Mouse (Mus musculus) heart, postnatal 0 days (tissue): ENCODE data around the gene Fank1. TPM values are rescaled to one million over a fixed set of nuclear protein-coding genes. Genes with fewer than 3 reads are reported as not detected.

ENCODE experiments used
- ATAC-seq: fragments of 200-750 bp; cut with Nextera tagmentation; 2 replicates; pipeline ENCODE4 v1.8.0; 2017; ENCODE audit warnings: low read depth, moderate number of reproducible peaks, moderate library complexity; ENCODE audit not compliant: insufficient read depth
- DNase-seq: peaks from one replicate; pipeline ENCODE4 v3.0.0-alpha.2; 2016; ENCODE audit warnings: low spot score
- H3K27ac ChIP-seq: fragments of 300-500 bp; sonication (generic); 2 replicates; pipeline ENCODE4 v1.5.1; 2014; ENCODE audit warnings: low read depth, mild to moderate bottlenecking
- H3K27me3 ChIP-seq: fragments of 300-500 bp; sonication (generic); 2 replicates; pipeline ENCODE4 v1.6.1; 2014; ENCODE audit warnings: low read length, mixed read lengths; ENCODE audit not compliant: control insufficient read depth, insufficient read depth
- H3K36me3 ChIP-seq: fragments of 300-500 bp; sonication (generic); replicated peaks from 2 replicates; pipeline ENCODE4 v1.6.1; 2014; ENCODE audit warnings: low read length, mixed read lengths; ENCODE audit not compliant: control insufficient read depth, insufficient read depth
- H3K4me1 ChIP-seq: fragments of 300-500 bp; sonication (generic); 2 replicates; pipeline ENCODE4 v1.6.1; 2014; ENCODE audit warnings: antibody characterized with exemption; ENCODE audit not compliant: control insufficient read depth, insufficient read depth
- H3K4me2 ChIP-seq: fragments of 300-500 bp; sonication (generic); 2 replicates; pipeline ENCODE4 v1.6.1; 2014; ENCODE audit warnings: low read depth, mild to moderate bottlenecking, low read length, moderate library complexity
- H3K4me3 ChIP-seq: fragments of 300-500 bp; sonication (generic); 2 replicates; pipeline ENCODE4 v1.5.1; 2014; ENCODE audit warnings: low read depth, low read length
- H3K9ac ChIP-seq: fragments of 300-500 bp; sonication (generic); replicated peaks from 2 replicates; pipeline ENCODE4 v1.6.1; 2014; ENCODE audit warnings: low read depth, low read length, mixed read lengths
- H3K9me3 ChIP-seq: fragments of 300-500 bp; sonication (generic); replicated peaks from 2 replicates; pipeline ENCODE4 v1.6.1; 2016; ENCODE audit warnings: low read length; ENCODE audit not compliant: control insufficient read depth
- CTCF ChIP-seq: IDR thresholded peaks from 2 replicates; pipeline ENCODE4 v1.5.1; 2016; ENCODE audit warnings: antibody characterized with exemption, control low read depth, low read depth
- EP300 ChIP-seq: IDR thresholded peaks from 2 replicates; pipeline ENCODE4 v1.6.1; 2016; ENCODE audit warnings: antibody characterized with exemption, low read depth
- WGBS: fragments of 180-500 bp; shearing (Covaris S2); extraction: QIAGEN DNeasy Blood & Tissue Kit; methylation state at CpG from one replicate; pipeline ENCODE4 v1.1.7; 2014; 5-methylcytosine and 5-hydroxymethylcytosine counted together
- polyA plus RNA-seq: library from polyadenylated mRNA; unstranded; fragments of >200 nt; fragmentation: Nextera tagmentation; extraction: Ambion mirVana; gene quantifications from 2 replicates; pipeline ENCODE4 v1.2.1, GENCODE M21; 2015
- total RNA-seq: library from RNA; depleted of rRNA; stranded (reverse); fragments of >200 nt; gene quantifications from 2 replicates; pipeline ENCODE4 v1.2.3, GENCODE M21; 2014; ENCODE audit warnings: low replicate concordance

Fank1 gene
- total and polyA plus RNA-seq, 2 experiments from 2014 or later, result 0.08 TPM; not detected in 1

GRCm38 (mm10) chr7:133805614-133806175 is 29.0 kb downstream of the Fank1 start:
- H3K27ac ChIP-seq, result no peak overlapping the region
- peak; percentile 89 for TF ChIP-seq CTCF
- TF ChIP-seq EP300, result no peak
- WGBS, result 37% methylated on average over 7 of the region's 7 CpGs
- H3K4me3 ChIP-seq, result no peak overlapping the region
- H3K36me3 ChIP-seq, result no peaks in the 10 kb centered on the region
- ATAC-seq (no peak; the same call in 1 of the 2 replicates), DNase-seq (peak; percentile 54)
- H3K27me3 ChIP-seq, result no peaks in the 10 kb centered on the region
- H3K9ac ChIP-seq, result no peak overlapping the region
- no peak overlapping the region for H3K4me2 ChIP-seq
- H3K4me1 ChIP-seq, result 0 out of 2 replicates have a peak, but pooled peaks cover 3% of the 10 kb centered on the region
- H3K9me3 ChIP-seq, result no peaks in the 10 kb centered on the region

- ATAC-seq, result no peak
- no peak overlapping the region for H3K9ac ChIP-seq
- TF ChIP-seq EP300 (no peak), CTCF (no peak)
- no peaks in the 10 kb centered on the region for H3K36me3 ChIP-seq
- no peaks in the 10 kb centered on the region for H3K9me3 ChIP-seq
- no peaks in the 10 kb centered on the region for H3K27me3 ChIP-seq
- no peak for DNase-seq
- no peak overlapping the region for H3K4me2 ChIP-seq
- no peak overlapping the region for H3K4me3 ChIP-seq
- WGBS, result 71% methylated on average over 7 of the region's 7 CpGs
- H3K4me1 ChIP-seq, result no peaks in the 10 kb centered on the region
- H3K27ac ChIP-seq, result no peak overlapping the region
These were observed 36.3 kb downstream of the Fank1 start for GRCm38 (mm10) chr7:133812927-133813326.

GRCm38 (mm10) chr7:133813331-133813730 is 36.7 kb downstream of the Fank1 start:
- H3K27ac ChIP-seq, result no peak overlapping the region
- no peaks in the 10 kb centered on the region for H3K27me3 ChIP-seq
- no peak for DNase-seq
- no peak overlapping the region for H3K9ac ChIP-seq
- no peaks in the 10 kb centered on the region for H3K36me3 ChIP-seq
- no peak for TF ChIP-seq EP300
- TF ChIP-seq CTCF, result no peak
- 68% methylated on average over 4 of the region's 4 CpGs for WGBS
- no peak overlapping the region for H3K4me3 ChIP-seq
- H3K4me1 ChIP-seq, result no peaks in the 10 kb centered on the region
- H3K9me3 ChIP-seq, result no peaks in the 10 kb centered on the region
- no peak for ATAC-seq
- no peak overlapping the region for H3K4me2 ChIP-seq

GRCm38 (mm10) chr7:133823751-133824150 is 47.1 kb downstream of the Fank1 start:
- Histone ChIP-seq H3K36me3 (no peaks in the 10 kb centered on the region), H3K27me3 (no peaks in the 10 kb centered on the region), H3K4me1 (peaks cover 4% of the 10 kb centered on the region; the same call in 1 of the 2 replicates), H3K9me3 (no peaks in the 10 kb centered on the region), H3K27ac (no peak overlapping the region), H3K9ac (no peak overlapping the region), H3K4me2 (no peak overlapping the region), H3K4me3 (no peak overlapping the region)
- ATAC-seq (no peak), DNase-seq (no peak)
- TF ChIP-seq EP300 (no peak), CTCF (peak; percentile 4)
- WGBS, result 82% methylated on average over 6 of the region's 6 CpGs

GRCm38 (mm10) chr7:133824579-133824978 is 47.9 kb downstream of the Fank1 start:
- no peaks in the 10 kb centered on the region for H3K27me3 ChIP-seq
- peaks cover 4% of the 10 kb centered on the region; the same call in 1 of the 2 replicates for H3K4me1 ChIP-seq
- no peak overlapping the region for H3K4me2 ChIP-seq
- H3K9me3 ChIP-seq, result no peaks in the 10 kb centered on the region
- H3K9ac ChIP-seq, result no peak overlapping the region
- H3K27ac ChIP-seq, result no peak overlapping the region
- no peaks in the 10 kb centered on the region for H3K36me3 ChIP-seq
- no peak overlapping the region for H3K4me3 ChIP-seq
- ATAC-seq (no peak), DNase-seq (no peak)
- peak; percentile 32 for TF ChIP-seq CTCF
- TF ChIP-seq EP300, result no peak
- WGBS, result 90% methylated on average over 2 of the region's 2 CpGs

- no peak overlapping the region for H3K27ac ChIP-seq
- no peaks in the 10 kb centered on the region for H3K27me3 ChIP-seq
- ATAC-seq, result no peak
- no peak overlapping the region for H3K4me2 ChIP-seq
- H3K9me3 ChIP-seq, result no peaks in the 10 kb centered on the region
- no peaks in the 10 kb centered on the region for H3K36me3 ChIP-seq
- H3K9ac ChIP-seq, result no peak overlapping the region
- no peak overlapping the region for H3K4me3 ChIP-seq
- DNase-seq, result no peak
- H3K4me1 ChIP-seq, result peaks cover 4% of the 10 kb centered on the region; the same call in 1 of the 2 replicates
- no peak for TF ChIP-seq EP300
- no peak for TF ChIP-seq CTCF
- WGBS, result 19% methylated on average over 4 of the region's 4 CpGs
These were observed 51.9 kb downstream of the Fank1 start for GRCm38 (mm10) chr7:133828514-133828913.
